Mouse (Mus musculus) naive thymus-derived CD4-positive, alpha-beta T cell, adult 2 months (primary cell): ENCODE measurements around the gene Fuk.
"Not testable (repeated sequence)": the region's sequence is repeated elsewhere in the genome, so short reads cannot be mapped to it uniquely, and the experiment has no call there.

Experiments used
- DNase-seq: peaks from one replicate; pipeline ENCODE4 v3.0.0-alpha.2; 2011; ENCODE audit warnings: low read depth

Gene Fuk

DNA sequence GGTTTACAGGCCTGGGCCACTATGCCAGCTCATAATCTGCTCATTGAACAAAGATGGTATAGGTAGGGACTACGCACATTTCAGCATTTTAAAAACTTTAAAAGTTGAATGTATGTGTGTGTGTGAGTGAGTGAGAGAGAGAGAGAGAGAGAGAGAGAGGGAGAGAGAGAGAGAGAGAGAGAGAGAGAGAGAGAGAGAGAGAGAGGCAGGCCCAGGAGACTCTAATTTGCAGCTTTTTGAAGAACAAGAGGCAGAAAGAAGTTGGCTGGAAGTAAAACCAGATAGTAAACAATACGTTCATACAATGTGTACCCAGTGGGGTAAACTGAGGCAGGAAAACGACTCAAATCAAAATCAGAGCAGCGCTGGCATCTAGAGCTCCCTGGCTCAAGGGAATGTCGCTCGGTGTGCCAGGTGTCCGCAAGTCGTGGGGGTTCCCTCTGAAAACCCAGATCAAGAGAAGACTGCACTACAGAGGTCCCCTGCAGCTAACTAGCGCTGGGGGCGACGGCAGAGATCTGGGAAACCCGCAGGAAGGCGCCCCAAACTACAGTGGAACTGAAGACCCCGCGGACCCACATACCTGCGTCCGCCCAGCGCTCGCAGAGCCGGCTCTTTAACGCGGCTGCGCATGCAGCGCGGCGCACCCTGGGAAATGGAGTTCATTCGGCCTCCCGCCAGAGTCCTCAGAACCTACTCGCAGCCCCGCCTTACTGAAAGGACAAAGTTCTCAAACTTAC is at the start of gene Fuk:
Gene Fuk (minus strand): TSS at position 650 of the 740 bp plus-strand sequence.
- DNase-seq = peak; percentile 79

DNA sequence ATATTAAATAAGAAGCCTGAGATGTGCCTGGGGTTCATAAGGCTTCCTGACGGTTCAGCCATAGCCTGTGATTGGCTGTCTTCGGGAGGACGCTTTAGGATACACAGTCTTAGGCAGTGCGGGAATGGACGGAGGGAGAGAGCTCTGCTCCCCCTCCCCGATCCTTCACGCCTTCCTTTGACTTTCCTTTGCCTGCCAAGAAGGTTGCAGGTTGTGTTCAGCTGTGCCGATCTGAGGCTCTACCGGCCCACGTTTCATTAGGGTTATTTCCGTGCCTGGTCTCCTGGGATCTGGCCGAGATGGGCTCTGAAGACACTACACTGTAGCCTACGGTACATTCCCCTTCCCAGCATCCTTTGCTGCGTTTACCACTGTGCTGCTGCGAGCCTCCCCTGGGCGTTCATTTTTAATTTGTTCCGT is 47.8 kb upstream of the Fuk start:
- peak; percentile 35 for DNase-seq

DNA sequence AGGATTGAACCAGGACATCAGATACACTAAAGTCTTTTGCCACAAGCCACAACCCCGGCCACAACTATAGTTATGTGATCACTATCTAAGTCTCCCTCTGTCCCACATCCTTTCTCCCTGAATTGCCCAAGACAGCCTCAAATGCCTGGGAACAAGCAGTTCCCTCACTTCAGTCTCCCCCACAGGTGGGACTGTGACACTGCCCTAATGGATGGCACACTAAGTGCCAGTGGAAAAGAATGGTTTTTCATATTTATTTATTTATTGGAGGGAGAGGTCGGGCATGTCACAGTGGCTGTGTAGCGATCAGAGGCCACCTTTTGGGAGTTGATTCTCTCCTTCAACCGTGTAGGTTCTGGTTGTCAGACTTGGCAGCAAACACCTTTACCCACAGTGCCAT is 43.4 kb upstream of the Fuk start:
- no peak for DNase-seq

DNA sequence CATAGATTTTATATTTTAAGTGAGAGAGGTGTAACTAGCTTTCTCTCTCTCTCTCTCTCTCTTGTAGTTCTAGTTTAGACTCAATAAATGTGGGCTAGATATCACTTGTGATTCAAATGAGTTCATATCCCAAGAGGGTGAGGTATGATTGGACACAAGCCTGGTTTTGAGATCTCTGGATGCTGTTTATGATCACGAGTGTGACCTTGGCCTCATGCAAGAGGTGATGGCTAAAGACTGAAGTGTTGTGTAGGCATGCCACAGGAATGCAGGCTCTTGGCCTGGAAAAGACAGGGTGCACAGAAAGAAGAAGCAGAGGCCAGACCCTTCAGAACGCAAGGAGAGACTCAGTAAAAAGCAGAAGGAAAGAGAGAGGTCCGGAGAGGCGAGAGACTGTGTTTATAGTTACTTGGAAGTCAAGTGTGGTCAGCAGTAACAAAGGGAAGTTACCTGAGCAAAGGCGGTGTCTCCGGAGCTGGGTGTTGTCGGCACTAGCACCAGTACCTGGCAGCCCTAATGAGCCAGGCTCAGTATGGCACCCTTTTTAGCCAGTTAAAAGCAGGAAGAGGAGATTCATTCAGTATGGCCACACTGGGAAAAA is 42.1 kb upstream of the Fuk start:
- DNase-seq = no peak

DNA sequence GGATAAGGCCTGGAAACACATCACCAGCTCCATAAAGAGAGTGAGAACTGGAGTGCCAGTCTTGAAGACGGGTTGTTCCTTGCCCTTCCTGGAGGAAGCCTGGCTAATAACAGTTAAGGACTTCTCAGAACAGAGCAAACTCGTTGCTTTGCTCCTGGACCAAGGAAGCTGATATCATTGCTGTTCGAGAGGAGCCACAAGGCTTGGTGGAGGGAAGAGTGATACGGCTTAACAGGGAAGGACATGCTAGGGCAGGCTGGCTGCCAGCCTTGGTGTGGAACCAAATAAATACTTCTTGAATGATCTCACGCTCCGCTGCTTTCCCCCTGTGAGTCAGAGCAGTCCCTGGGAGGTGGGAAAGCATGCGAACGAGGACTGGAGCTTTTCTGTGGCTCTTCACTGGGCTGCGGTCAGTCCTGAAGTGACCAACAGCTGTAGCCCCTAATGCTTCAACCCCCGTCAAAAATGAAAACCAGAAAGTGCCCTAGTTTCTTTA is 39.2 kb upstream of the Fuk start:
- DNase-seq = no peak

DNA sequence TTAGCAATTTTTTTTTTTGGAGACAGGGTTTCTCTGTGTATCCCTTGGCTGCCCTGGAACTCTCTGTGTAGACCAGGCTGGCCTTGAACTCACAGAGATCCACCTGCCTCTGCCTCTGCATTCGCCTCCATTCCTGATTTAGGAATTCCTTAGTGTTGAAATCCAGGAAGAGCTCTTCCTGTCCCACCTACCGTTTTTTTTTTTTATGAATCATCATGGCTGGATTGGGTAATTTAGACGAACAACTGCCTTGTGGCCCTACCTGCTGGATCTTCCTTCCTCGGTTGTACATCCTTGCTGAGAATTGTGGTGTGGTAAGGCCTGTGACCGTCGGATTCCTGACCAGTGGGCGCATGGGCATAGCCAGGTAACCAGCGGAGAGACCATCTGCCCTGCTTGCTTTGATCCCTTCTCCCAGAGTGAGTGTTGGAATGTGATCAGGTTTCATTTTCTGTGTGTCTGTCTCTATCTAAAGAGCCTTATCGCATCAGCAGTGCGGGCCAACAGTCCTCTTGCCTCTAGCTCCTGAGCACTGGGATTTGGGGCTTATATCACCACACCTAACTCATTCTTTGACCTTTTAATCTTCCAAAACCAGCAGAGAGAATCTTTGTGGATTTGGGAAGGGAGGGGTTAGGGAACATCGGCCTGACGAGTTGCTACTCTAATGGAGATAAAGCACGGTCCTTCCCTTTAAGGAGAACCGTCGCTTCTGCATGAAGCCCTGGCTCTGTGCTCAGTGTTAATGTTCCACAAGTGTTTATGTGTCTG is 38.6 kb upstream of the Fuk start:
- no peak for DNase-seq

DNA sequence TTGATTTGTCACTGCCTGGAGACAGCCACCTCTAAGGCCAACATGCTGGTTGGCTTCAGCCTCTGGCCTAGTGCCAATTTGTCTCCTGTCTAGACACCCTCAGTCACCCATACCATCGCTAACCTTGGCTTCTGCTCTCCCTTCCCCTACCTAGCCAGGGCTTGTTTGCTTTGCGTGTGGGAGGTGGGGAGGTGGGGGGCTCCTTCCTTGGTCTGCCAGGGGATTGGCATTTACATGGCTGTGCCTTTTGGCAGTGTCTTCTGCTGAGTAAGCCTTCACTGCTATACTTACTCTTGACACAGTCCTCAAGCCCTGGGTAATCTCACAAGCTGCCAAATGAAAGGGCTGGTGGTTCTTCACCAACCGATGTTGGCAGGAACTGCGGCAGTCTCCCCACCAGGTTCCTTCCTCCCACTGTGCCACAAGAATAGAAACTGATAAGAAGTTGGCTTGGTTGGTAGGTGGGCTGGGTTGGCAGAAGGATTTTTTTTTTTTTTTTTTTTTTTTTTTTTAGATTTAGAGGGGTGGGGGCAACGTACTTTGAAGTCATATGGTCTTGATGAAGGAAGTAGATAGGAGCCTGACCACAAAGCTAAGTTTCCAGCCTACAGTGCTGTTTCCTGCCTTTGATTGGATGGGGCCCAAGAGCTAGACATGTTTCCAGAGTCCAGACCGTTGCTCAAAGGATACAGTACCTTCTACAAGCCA is 36.7 kb upstream of the Fuk start:
- peak; percentile 83 for DNase-seq

DNA sequence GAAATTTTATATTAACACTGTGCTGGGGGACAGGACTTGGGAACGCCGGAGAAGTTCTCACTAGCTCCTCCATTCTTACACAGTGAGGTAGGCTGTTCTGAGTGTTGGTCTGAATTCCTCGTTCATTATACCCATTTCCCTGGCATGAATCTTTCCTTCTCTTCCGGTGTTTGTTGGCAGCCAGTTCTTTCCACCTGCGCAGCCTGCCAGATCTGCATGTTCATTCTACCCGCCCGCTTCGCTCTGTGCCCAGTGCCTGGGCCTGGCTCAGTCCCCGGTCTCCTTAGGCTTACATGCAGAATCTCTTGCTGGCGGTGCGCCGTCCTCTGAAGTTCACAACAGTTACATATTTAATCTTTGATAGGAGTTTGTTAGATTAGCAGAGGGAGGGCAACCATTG is 33.9 kb upstream of the Fuk start:
- DNase-seq = no peak

DNA sequence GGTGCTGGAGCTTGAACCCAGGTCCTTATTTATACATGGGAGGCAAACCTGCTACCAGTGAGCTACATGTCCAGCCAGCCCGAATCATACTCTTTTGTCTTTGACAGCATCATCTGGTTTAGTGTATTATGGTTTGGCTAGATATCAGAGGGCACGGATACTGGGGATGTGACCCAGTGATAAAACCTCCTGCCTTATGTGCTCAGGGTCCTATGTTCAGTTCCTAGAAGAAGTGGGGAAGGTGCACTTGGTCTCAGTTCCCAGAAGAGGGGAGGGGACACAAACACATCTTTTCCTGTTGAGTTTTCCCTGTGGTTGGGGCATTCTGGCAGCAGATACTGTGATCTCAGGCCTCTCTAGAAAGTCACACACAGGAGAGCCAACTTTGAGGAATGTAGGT is 31.0 kb upstream of the Fuk start:
- no peak for DNase-seq

DNA sequence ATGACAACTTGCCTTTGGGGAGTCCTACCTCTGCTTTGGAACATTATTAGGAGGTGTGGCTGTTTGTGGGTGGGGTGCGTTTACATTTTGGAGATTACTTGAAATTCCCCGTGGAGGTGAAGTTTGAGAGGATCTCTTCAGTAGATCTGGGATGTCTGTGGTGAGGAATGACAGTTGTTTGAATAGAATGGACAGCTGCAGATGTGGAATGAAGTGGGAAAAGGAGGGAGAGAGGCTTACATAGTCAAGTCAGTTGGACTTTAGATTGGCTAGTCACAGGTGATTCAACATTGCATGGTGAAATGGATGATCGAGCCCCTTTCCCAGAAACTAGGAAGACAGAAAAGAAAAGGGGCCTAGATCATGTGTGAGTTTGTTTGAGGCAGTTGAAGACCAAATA is 30.2 kb upstream of the Fuk start:
- DNase-seq = no peak

DNA sequence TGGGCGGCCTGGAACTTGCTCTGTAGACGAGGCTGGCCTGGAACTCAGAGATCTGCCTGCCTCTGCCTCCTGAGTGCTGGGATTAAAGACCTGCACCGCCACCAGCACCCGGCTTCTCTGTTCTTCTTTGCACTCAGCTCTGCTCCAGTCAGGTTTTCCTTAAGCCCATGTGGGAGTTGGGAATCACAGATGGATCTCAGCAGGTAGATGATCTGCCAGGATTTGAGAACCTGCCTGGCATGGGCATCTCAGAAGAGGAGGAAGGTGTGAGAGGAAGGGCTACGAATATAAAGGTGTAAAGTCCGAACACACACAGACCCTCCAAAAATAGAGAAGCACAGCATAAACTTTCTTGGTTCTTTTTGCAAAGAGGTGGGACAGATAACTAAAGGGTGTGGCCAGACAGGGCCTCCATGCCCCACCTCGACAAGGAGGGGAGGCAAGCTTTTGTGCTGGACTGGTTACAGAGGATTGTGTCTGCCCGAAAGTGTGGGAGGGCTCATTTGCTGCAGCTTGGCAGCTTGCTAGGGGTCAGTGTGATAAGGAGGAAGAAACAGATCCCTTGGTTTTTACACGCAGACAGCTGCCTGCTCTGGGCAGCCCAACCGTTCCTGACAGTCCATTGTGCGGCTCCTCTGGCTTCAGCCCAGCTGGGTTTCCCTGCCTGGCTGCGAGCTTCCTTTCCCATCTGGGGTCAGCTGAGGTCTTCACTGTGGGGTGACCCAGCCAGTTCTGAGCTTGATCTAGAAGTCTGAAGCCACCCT is 29.1 kb upstream of the Fuk start:
- DNase-seq = no peak

DNA sequence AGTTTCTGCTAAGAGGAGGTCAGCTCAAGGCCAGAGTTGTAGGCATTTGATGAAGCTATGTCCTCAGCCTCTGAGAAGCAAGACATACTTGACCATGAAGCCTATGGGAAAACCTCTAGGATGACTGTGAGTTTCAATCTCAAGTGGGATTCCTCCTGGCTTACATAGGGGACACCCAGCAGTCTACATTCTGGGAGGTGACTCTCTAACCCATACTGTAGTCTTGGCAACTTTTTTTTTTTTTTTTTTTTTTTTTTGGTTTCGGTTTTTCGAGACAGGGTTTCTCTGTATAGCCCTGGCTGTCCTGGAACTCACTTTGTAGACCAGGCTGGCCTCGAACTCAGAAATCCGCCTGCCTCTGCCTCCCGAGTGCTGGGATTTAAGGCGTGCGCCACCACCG is 27.4 kb upstream of the Fuk start:
- DNase-seq = not testable (repeated sequence)

DNA sequence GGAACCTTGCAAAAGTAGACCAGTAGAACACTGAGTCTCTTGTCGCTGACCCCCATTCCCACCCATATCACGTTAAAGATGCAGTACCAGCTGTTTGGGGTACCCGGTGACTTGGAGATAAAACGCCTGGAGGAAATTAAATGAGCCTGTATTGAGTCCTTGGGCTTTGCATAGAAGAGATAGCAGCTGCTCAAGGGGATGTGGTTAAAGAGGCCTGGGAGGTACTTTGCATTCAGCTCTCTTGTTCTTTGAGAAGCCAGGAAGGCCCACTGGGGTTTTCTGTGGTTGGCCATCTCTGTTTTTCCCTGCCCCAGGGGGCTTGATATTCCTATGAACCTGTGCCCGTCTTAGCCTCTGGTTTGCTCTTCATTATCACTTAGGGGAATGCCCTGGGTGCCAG is 26.8 kb upstream of the Fuk start:
- DNase-seq = peak; percentile 41

DNA sequence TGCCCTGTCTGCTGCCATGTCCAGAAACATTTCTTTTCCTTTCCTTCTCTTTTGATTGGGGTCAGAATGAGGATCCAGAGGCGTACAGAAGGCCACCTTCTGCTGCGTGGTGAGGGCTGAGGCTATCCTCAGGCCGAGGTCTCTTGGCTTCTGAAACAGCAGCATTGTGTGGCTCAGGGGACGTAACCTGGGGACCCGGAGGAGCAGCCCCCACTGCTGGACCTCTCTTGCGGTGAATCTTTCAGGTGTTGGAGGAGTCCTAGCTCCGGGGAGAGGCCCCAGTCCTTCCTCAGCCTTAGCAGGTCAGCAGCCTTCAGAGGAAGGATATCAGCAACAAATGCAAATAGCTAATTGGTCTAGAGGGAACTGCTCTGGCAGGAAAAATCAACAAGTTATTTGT is 26.1 kb upstream of the Fuk start:
- no peak for DNase-seq

DNA sequence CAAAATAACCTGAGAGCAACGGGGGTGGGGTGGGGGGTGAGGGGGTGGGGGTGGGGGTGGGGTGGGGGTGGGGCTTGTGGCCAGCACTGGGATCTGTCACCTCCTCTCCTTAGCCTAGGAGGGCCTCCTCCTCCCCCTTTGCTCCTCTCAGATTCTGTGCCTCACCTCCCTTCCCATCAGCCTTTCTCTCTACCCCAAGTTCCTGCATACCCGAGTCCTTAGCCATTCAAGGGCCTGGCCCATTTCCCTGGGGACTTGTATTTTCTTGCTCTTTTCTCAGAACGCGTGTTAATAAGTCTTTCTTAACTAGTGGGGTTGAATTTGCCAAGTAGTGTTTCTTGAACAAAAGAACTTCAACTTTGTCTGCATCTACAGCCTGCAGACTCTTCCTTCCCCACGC is 24.4 kb upstream of the Fuk start:
- DNase-seq = no peak

DNA sequence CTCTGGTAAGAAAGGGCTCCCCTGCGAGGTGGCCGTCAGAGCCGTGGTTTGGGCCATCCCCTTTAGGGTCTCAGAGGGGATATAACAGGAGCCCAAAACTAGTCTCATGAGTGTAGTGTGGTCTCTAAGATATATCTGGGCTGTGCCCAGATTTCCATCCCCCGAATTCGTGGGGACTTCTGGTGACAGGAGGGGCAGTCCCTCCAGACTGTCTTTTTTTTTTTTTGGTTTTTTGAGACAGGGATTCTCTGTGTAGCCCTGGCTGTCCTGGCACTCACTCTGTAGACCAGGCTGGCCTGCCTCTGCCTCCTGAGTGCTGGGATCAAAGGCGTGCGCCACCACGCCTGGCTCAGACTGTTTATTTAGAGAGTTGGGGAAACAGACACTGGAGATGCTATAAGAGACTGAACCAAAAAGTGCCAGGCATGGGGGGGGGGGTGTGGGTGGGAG is 23.4 kb upstream of the Fuk start:
- no peak for DNase-seq

DNA sequence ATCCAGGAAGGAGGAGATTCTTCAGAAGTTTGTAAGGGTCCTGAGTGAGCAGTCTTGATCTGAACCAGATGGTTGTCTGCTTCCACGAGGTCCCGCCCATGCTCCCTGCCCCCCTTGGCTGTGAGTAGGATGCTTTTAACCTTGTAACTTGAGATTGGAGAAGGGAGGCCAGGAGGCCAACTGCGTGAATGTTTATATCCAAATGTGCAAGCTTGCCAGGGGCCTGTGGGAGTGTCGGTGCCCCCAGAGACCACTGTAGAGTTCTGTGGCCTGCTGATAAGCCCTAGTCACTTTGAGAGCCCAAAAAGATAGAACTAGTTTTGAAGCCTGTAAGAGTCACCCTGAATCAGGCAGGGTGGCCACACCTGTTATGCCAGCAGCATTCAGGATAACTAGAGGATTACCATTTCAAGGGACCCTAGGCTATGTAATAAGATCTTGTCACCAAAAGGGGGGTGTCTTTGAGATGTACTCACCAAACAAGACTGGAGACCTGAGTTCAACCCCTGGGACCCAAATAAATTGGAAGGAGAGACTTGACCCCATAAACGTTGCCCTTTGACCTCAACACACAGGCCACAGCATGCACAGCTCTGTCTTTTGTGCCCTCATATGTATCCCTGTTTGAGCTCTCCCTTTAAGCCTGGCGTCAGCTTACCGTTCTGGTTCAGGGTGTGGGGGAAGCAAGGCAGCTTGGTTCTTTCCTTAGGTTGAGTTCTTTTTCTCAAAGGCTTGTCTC is 19.4 kb upstream of the Fuk start:
- DNase-seq = no peak

DNA sequence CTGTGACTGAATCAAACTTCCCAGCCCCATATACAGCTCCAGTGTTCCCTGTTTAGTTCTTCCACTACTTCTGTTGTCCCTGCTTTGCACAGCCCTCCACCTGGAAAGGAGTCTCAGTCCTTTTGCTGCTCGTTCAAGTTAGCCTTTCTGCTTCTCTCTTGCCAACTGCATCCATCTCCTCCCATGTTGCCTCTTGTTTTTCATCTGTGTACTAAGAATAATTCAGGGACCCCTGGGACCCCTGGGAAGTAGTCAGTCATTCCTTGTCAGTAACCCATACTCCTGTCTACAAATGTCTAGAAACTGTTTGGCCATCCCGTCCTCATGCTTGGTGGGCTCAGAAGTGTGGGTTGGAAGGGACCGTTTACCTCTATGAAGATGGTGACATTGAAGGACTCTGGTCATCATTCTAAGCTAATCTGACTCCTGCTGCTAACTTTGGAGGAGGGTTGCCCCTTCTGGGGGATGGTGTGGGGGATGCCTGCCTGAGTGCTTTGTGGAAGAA is 18.5 kb upstream of the Fuk start:
- peak; percentile 21 for DNase-seq

DNA sequence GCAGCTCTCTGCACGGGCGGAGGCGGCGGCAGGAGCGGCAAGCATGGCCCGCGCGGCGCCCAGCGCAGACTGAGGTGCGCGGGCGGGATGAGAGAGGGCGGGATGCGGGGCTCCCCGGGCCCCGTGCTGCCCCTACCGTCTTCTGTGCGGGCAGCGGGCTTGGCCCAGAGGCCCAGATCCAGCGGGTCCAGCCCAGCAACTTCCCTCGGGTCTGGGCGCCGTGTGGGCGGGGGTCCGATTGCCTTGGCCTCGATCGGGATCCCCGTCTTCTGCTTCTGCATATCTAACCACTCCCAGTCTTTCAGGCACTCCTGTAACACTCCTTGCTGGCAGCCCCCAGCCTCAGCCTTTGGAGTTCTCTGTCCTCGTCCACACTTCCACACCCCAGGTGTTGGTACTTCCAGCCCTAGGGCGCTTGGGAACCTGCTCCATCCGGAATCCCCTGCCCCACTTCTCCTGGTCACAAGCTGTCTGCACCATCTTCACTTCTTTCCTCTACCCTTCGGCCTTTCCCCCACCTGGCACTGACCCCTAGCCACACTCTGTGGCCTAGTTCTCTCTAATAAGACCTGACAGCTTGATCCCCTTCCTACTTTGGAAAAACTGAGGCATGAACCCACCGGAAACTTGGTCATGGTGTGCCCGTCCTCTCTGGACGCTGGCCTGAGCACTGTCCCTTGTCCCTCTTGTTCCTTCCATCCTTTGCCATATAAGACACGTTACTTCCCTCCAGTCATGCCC is 17.9 kb upstream of the Fuk start:
- no peak for DNase-seq
